Mouse (Mus musculus): ENCODE results near the gene Etv4. TPM values are rescaled to one million over a fixed set of nuclear protein-coding genes. Genes with fewer than 3 reads are reported as not detected.

Gene Etv4
- polyA plus RNA-seq, 1 experiment from 2014 or later = 9.8 TPM

- H3K27ac ChIP-seq (ENCODE audit: low read length) = no peak overlapping the region
- H3K9me3 ChIP-seq (replicated peaks; ENCODE audit: control insufficient read depth, low read length, poor library complexity, severe bottlenecking) = no peaks in the 10 kb centered on the region
- H3K9ac ChIP-seq (ENCODE audit: low read depth, low read length) = no peak overlapping the region
- H3K36me3 ChIP-seq (ENCODE audit: control insufficient read depth, insufficient read depth, low read length) = peaks cover 39% of the 10 kb centered on the region
- no peak overlapping the region for H3K4me3 ChIP-seq (ENCODE audit: low read depth, low read length)
- no peak overlapping the region for H3K4me2 ChIP-seq (ENCODE audit: low read length)
- H3K27me3 ChIP-seq (ENCODE audit: control insufficient read depth, insufficient read depth, low read depth, low read length) = no peaks in the 10 kb centered on the region
- 98% methylated on average over 3 of the region's 3 CpGs for WGBS
- ATAC-seq = no peak
- H3K4me1 ChIP-seq (ENCODE audit: control insufficient read depth, insufficient read depth, low read length) = no peaks in the 10 kb centered on the region
Observed at GRCm38 (mm10) chr11:101759530-101759929, 25.6 kb downstream of the Etv4 start.

GRCm38 (mm10) chr11:101758431-101758830, 26.7 kb downstream of the Etv4 start:
- no peak overlapping the region for H3K27ac ChIP-seq (ENCODE audit: low read length)
- H3K9ac ChIP-seq (ENCODE audit: low read depth, low read length) = no peak overlapping the region
- 70% methylated on average over 5 of the region's 5 CpGs for WGBS
- no peaks in the 10 kb centered on the region for H3K4me1 ChIP-seq (ENCODE audit: control insufficient read depth, insufficient read depth, low read length)
- no peak overlapping the region for H3K4me3 ChIP-seq (ENCODE audit: low read depth, low read length)
- H3K36me3 ChIP-seq (ENCODE audit: control insufficient read depth, insufficient read depth, low read length) = peaks cover 42% of the 10 kb centered on the region
- no peak for ATAC-seq
- H3K9me3 ChIP-seq (replicated peaks; ENCODE audit: control insufficient read depth, low read length, poor library complexity, severe bottlenecking) = no peaks in the 10 kb centered on the region
- H3K4me2 ChIP-seq (ENCODE audit: low read length) = no peak overlapping the region
- H3K27me3 ChIP-seq (ENCODE audit: control insufficient read depth, insufficient read depth, low read depth, low read length) = no peaks in the 10 kb centered on the region

- Histone ChIP-seq H3K4me1 (ENCODE audit: control insufficient read depth, insufficient read depth, low read length) (no peaks in the 10 kb centered on the region), H3K4me2 (ENCODE audit: low read length) (no peak overlapping the region), H3K36me3 (ENCODE audit: control insufficient read depth, insufficient read depth, low read length) (peaks cover 52% of the 10 kb centered on the region), H3K27ac (ENCODE audit: low read length) (no peak overlapping the region), H3K9ac (ENCODE audit: low read depth, low read length) (no peak overlapping the region), H3K27me3 (ENCODE audit: control insufficient read depth, insufficient read depth, low read depth, low read length) (no peaks in the 10 kb centered on the region), H3K4me3 (ENCODE audit: low read depth, low read length) (no peak overlapping the region), H3K9me3 (replicated peaks; ENCODE audit: control insufficient read depth, low read length, poor library complexity, severe bottlenecking) (no peaks in the 10 kb centered on the region)
- WGBS = 92% methylated on average over 8 of the region's 8 CpGs
- ATAC-seq = no peak
Observed at GRCm38 (mm10) chr11:101757366-101757765, 27.8 kb downstream of the Etv4 start.

- H3K4me2 ChIP-seq (ENCODE audit: low read length) = no peak overlapping the region
- no peaks in the 10 kb centered on the region for H3K4me1 ChIP-seq (ENCODE audit: control insufficient read depth, insufficient read depth, low read length)
- no peaks in the 10 kb centered on the region for H3K9me3 ChIP-seq (replicated peaks; ENCODE audit: control insufficient read depth, low read length, poor library complexity, severe bottlenecking)
- H3K27ac ChIP-seq (ENCODE audit: low read length) = no peak overlapping the region
- H3K27me3 ChIP-seq (ENCODE audit: control insufficient read depth, insufficient read depth, low read depth, low read length) = no peaks in the 10 kb centered on the region
- ATAC-seq = no peak
- H3K9ac ChIP-seq (ENCODE audit: low read depth, low read length) = no peak overlapping the region
- 93% methylated on average over 8 of the region's 8 CpGs for WGBS
- H3K36me3 ChIP-seq (ENCODE audit: control insufficient read depth, insufficient read depth, low read length) = peaks cover 58% of the 10 kb centered on the region
- H3K4me3 ChIP-seq (ENCODE audit: low read depth, low read length) = no peak overlapping the region
Observed at GRCm38 (mm10) chr11:101756616-101757015, 28.6 kb downstream of the Etv4 start.

- 39% methylated on average over 9 of the region's 9 CpGs for WGBS
- no peak overlapping the region for H3K27ac ChIP-seq (ENCODE audit: low read length)
- no peaks in the 10 kb centered on the region for H3K9me3 ChIP-seq (replicated peaks; ENCODE audit: control insufficient read depth, low read length, poor library complexity, severe bottlenecking)
- peak overlapping the region; percentile 80 for H3K4me3 ChIP-seq (ENCODE audit: low read depth, low read length)
- H3K36me3 ChIP-seq (ENCODE audit: control insufficient read depth, insufficient read depth, low read length) = peaks cover 25% of the 10 kb centered on the region
- H3K27me3 ChIP-seq (ENCODE audit: control insufficient read depth, insufficient read depth, low read depth, low read length) = no peaks in the 10 kb centered on the region
- no peak for ATAC-seq
- H3K9ac ChIP-seq (ENCODE audit: low read depth, low read length) = peak overlapping the region; percentile 81
- H3K4me1 ChIP-seq (ENCODE audit: control insufficient read depth, insufficient read depth, low read length) = peaks cover 10% of the 10 kb centered on the region
- peak overlapping the region; percentile 92 for H3K4me2 ChIP-seq (ENCODE audit: low read length)
Observed at GRCm38 (mm10) chr11:101733596-101733995, 51.6 kb downstream of the Etv4 start.

- Histone ChIP-seq H3K36me3 (ENCODE audit: control insufficient read depth, insufficient read depth, low read length) (peaks cover 18% of the 10 kb centered on the region), H3K27ac (ENCODE audit: low read length) (peak within 1 kb of the TSS; percentile 76; the same call in 1 of the 2 replicates), H3K4me1 (ENCODE audit: control insufficient read depth, insufficient read depth, low read length) (peaks cover 10% of the 10 kb centered on the region), H3K4me3 (ENCODE audit: low read depth, low read length) (peak within 1 kb of the TSS; percentile 80), H3K9me3 (replicated peaks; ENCODE audit: control insufficient read depth, low read length, poor library complexity, severe bottlenecking) (no peaks in the 10 kb centered on the region), H3K4me2 (ENCODE audit: low read length) (peak within 1 kb of the TSS; percentile 92), H3K9ac (ENCODE audit: low read depth, low read length) (peak within 1 kb of the TSS; percentile 81), H3K27me3 (ENCODE audit: control insufficient read depth, insufficient read depth, low read depth, low read length) (no peaks in the 10 kb centered on the region)
- WGBS = under 1% methylated on average over 51 of the region's 51 CpGs
- peak; percentile 99 for ATAC-seq
Observed at GRCm38 (mm10) chr11:101732518-101733440, 52.4 kb downstream of the Etv4 start, which contains the start of gene Dhx8. Dhx8 (plus strand) TSS chr11:101732919.

GRCm38 (mm10) chr11:101729308-101729707, 55.9 kb downstream of the Etv4 start:
- H3K4me1 ChIP-seq (ENCODE audit: control insufficient read depth, insufficient read depth, low read length) = peaks cover 10% of the 10 kb centered on the region
- no peaks in the 10 kb centered on the region for H3K36me3 ChIP-seq (ENCODE audit: control insufficient read depth, insufficient read depth, low read length)
- H3K27me3 ChIP-seq (ENCODE audit: control insufficient read depth, insufficient read depth, low read depth, low read length) = no peaks in the 10 kb centered on the region
- H3K4me3 ChIP-seq (ENCODE audit: low read depth, low read length) = no peak overlapping the region
- ATAC-seq = no peak
- no peak overlapping the region for H3K9ac ChIP-seq (ENCODE audit: low read depth, low read length)
- WGBS = 87% methylated on average over 3 of the region's 3 CpGs
- no peak overlapping the region for H3K4me2 ChIP-seq (ENCODE audit: low read length)
- H3K9me3 ChIP-seq (replicated peaks; ENCODE audit: control insufficient read depth, low read length, poor library complexity, severe bottlenecking) = no peaks in the 10 kb centered on the region
- H3K27ac ChIP-seq (ENCODE audit: low read length) = no peak overlapping the region

GRCm38 (mm10) chr11:101726765-101727164, 58.4 kb downstream of the Etv4 start:
- Histone ChIP-seq H3K27me3 (ENCODE audit: control insufficient read depth, insufficient read depth, low read depth, low read length) (no peaks in the 10 kb centered on the region), H3K9ac (ENCODE audit: low read depth, low read length) (no peak overlapping the region), H3K27ac (ENCODE audit: low read length) (no peak overlapping the region), H3K36me3 (ENCODE audit: control insufficient read depth, insufficient read depth, low read length) (no peaks in the 10 kb centered on the region), H3K4me2 (ENCODE audit: low read length) (no peak overlapping the region), H3K4me3 (ENCODE audit: low read depth, low read length) (no peak overlapping the region), H3K4me1 (ENCODE audit: control insufficient read depth, insufficient read depth, low read length) (no peaks in the 10 kb centered on the region), H3K9me3 (replicated peaks; ENCODE audit: control insufficient read depth, low read length, poor library complexity, severe bottlenecking) (no peaks in the 10 kb centered on the region)
- WGBS = 35% methylated on average over 2 of the region's 2 CpGs
- ATAC-seq = no peak

- no peaks in the 10 kb centered on the region for H3K4me1 ChIP-seq (ENCODE audit: control insufficient read depth, insufficient read depth, low read length)
- H3K27me3 ChIP-seq (ENCODE audit: control insufficient read depth, insufficient read depth, low read depth, low read length) = no peaks in the 10 kb centered on the region
- H3K9me3 ChIP-seq (replicated peaks; ENCODE audit: control insufficient read depth, low read length, poor library complexity, severe bottlenecking) = no peaks in the 10 kb centered on the region
- H3K4me2 ChIP-seq (ENCODE audit: low read length) = no peak overlapping the region
- 83% methylated on average over 8 of the region's 8 CpGs for WGBS
- no peak overlapping the region for H3K4me3 ChIP-seq (ENCODE audit: low read depth, low read length)
- no peak for ATAC-seq
- H3K36me3 ChIP-seq (ENCODE audit: control insufficient read depth, insufficient read depth, low read length) = no peaks in the 10 kb centered on the region
- H3K9ac ChIP-seq (ENCODE audit: low read depth, low read length) = no peak overlapping the region
- no peak overlapping the region for H3K27ac ChIP-seq (ENCODE audit: low read length)
Observed at GRCm38 (mm10) chr11:101725043-101725442, 60.1 kb downstream of the Etv4 start.
